Mouse (Mus musculus) midbrain, embryonic 15.5 days (tissue): ENCODE data around the gene Fbln2. TPM values are rescaled to one million over a fixed set of nuclear protein-coding genes. Genes with fewer than 3 reads are reported as not detected.

ENCODE experiments used
- ATAC-seq: fragments of 200-750 bp; cut with Nextera tagmentation; replicated peaks from 2 replicates; pipeline ENCODE4 v1.8.0; 2017; ENCODE audit warnings: moderate TSS enrichment
- H3K27ac ChIP-seq: fragments of 300-500 bp; sonication (generic); 2 replicates; pipeline ENCODE4 v1.5.1; 2015; ENCODE audit warnings: mild to moderate bottlenecking, inconsistent platforms
- H3K27me3 ChIP-seq: fragments of 300-500 bp; sonication (generic); replicated peaks from 2 replicates; pipeline ENCODE4 v1.6.1; 2015; ENCODE audit warnings: inconsistent platforms
- H3K36me3 ChIP-seq: fragments of 300-500 bp; sonication (generic); replicated peaks from 2 replicates; pipeline ENCODE4 v1.6.1; 2015; ENCODE audit warnings: inconsistent platforms
- H3K4me1 ChIP-seq: fragments of 300-500 bp; sonication (generic); 2 replicates; pipeline ENCODE4 v1.6.1; 2015; ENCODE audit warnings: inconsistent platforms
- H3K4me2 ChIP-seq: fragments of 300-500 bp; sonication (generic); 2 replicates; pipeline ENCODE4 v1.6.1; 2015; ENCODE audit warnings: inconsistent platforms, mild to moderate bottlenecking, moderate library complexity
- H3K4me3 ChIP-seq: fragments of 300-500 bp; sonication (generic); 2 replicates; pipeline ENCODE4 v1.5.1; 2015; ENCODE audit warnings: mild to moderate bottlenecking, inconsistent platforms
- H3K9ac ChIP-seq: fragments of 300-500 bp; sonication (generic); 2 replicates; pipeline ENCODE4 v1.6.1; 2015; ENCODE audit warnings: mild to moderate bottlenecking, inconsistent platforms
- H3K9me3 ChIP-seq: fragments of 300-500 bp; sonication (generic); 2 replicates; pipeline ENCODE4 v1.6.1; 2016; ENCODE audit warnings: inconsistent platforms
- WGBS: fragments of 180-500 bp; shearing (Covaris S2); methylation state at CpG from one replicate; pipeline ENCODE4 v1.1.7; 2015; ENCODE audit warnings: mixed read lengths; 5-methylcytosine and 5-hydroxymethylcytosine counted together
- polyA plus RNA-seq: library from polyadenylated mRNA; unstranded; fragments of >200 nt; fragmentation: Nextera tagmentation; extraction: Ambion mirVana; gene quantifications from 2 replicates; pipeline ENCODE4 v1.2.1, GENCODE M21; 2015

Fbln2 gene
- polyA plus RNA-seq, 1 experiment from 2014 or later: 15.1 TPM

- H3K9me3 ChIP-seq: no peaks in the 10 kb centered on the region
- 86% methylated on average over 3 of the region's 3 CpGs for WGBS
- H3K9ac ChIP-seq: no peak overlapping the region
- no peak overlapping the region for H3K27ac ChIP-seq
- no peaks in the 10 kb centered on the region for H3K27me3 ChIP-seq
- no peak overlapping the region for H3K4me2 ChIP-seq
- no peak for ATAC-seq
- no peaks in the 10 kb centered on the region for H3K36me3 ChIP-seq
- H3K4me1 ChIP-seq: no peaks in the 10 kb centered on the region
- H3K4me3 ChIP-seq: no peak overlapping the region
Observed at GRCm38 (mm10) chr6:91218871-91219270, 6.6 kb downstream of the Fbln2 start.

- no peak overlapping the region for H3K9ac ChIP-seq
- no peak overlapping the region for H3K4me2 ChIP-seq
- no peak overlapping the region for H3K4me3 ChIP-seq
- H3K9me3 ChIP-seq: no peaks in the 10 kb centered on the region
- H3K4me1 ChIP-seq: no peaks in the 10 kb centered on the region
- no peak overlapping the region for H3K27ac ChIP-seq
- no peaks in the 10 kb centered on the region for H3K36me3 ChIP-seq
- no peaks in the 10 kb centered on the region for H3K27me3 ChIP-seq
- ATAC-seq: no peak
Observed at GRCm38 (mm10) chr6:91220062-91220461, 7.8 kb downstream of the Fbln2 start.

GRCm38 (mm10) chr6:91221094-91221493, 8.8 kb downstream of the Fbln2 start:
- ATAC-seq: no peak
- 14% methylated on average over 3 of the region's 3 CpGs for WGBS

GRCm38 (mm10) chr6:91222694-91223346, 10.6 kb downstream of the Fbln2 start:
- ATAC-seq: no peak
- Histone ChIP-seq H3K27ac (no peak overlapping the region), H3K4me3 (no peak overlapping the region), H3K27me3 (no peaks in the 10 kb centered on the region), H3K9me3 (no peaks in the 10 kb centered on the region), H3K4me1 (no peaks in the 10 kb centered on the region), H3K36me3 (no peaks in the 10 kb centered on the region), H3K9ac (no peak overlapping the region), H3K4me2 (no peak overlapping the region)
- 78% methylated on average over 10 of the region's 10 CpGs for WGBS

More at GRCm38 (mm10) chr6:91221094-91221493, 8.8 kb downstream of the Fbln2 start:
- H3K9ac ChIP-seq: no peak overlapping the region
- no peaks in the 10 kb centered on the region for H3K27me3 ChIP-seq
- no peaks in the 10 kb centered on the region for H3K4me1 ChIP-seq
- no peak overlapping the region for H3K4me3 ChIP-seq
- H3K4me2 ChIP-seq: no peak overlapping the region
- H3K27ac ChIP-seq: no peak overlapping the region
- no peaks in the 10 kb centered on the region for H3K9me3 ChIP-seq
- H3K36me3 ChIP-seq: no peaks in the 10 kb centered on the region

GRCm38 (mm10) chr6:91224939-91225338, 12.7 kb downstream of the Fbln2 start:
- H3K4me1 ChIP-seq: no peaks in the 10 kb centered on the region
- WGBS: 86% methylated on average over 6 of the region's 6 CpGs
- H3K27me3 ChIP-seq: no peaks in the 10 kb centered on the region
- no peak overlapping the region for H3K9ac ChIP-seq
- no peak overlapping the region for H3K4me3 ChIP-seq
- no peak overlapping the region for H3K4me2 ChIP-seq
- no peak overlapping the region for H3K27ac ChIP-seq
- ATAC-seq: no peak
- no peaks in the 10 kb centered on the region for H3K9me3 ChIP-seq
- H3K36me3 ChIP-seq: no peaks in the 10 kb centered on the region

GRCm38 (mm10) chr6:91225346-91225745, 13.1 kb downstream of the Fbln2 start:
- H3K9ac ChIP-seq: no peak overlapping the region
- WGBS: 71% methylated on average over 4 of the region's 4 CpGs
- no peaks in the 10 kb centered on the region for H3K36me3 ChIP-seq
- H3K27ac ChIP-seq: no peak overlapping the region
- H3K4me1 ChIP-seq: no peaks in the 10 kb centered on the region
- no peak for ATAC-seq
- H3K4me3 ChIP-seq: no peak overlapping the region
- no peak overlapping the region for H3K4me2 ChIP-seq
- H3K9me3 ChIP-seq: no peaks in the 10 kb centered on the region
- H3K27me3 ChIP-seq: no peaks in the 10 kb centered on the region

- ATAC-seq: no peak
- H3K27ac ChIP-seq: no peak overlapping the region
- no peak overlapping the region for H3K4me3 ChIP-seq
- H3K9ac ChIP-seq: no peak overlapping the region
- no peaks in the 10 kb centered on the region for H3K27me3 ChIP-seq
- no peaks in the 10 kb centered on the region for H3K36me3 ChIP-seq
- H3K4me1 ChIP-seq: no peaks in the 10 kb centered on the region
- H3K9me3 ChIP-seq: no peaks in the 10 kb centered on the region
- no peak overlapping the region for H3K4me2 ChIP-seq
- 75% methylated on average over 1 of the region's 1 CpGs for WGBS
Observed at GRCm38 (mm10) chr6:91226058-91226457, 13.8 kb downstream of the Fbln2 start.

- Histone ChIP-seq H3K4me3 (no peak overlapping the region), H3K27ac (no peak overlapping the region), H3K4me2 (no peak overlapping the region), H3K27me3 (no peaks in the 10 kb centered on the region), H3K9me3 (no peaks in the 10 kb centered on the region), H3K4me1 (no peaks in the 10 kb centered on the region; the same call in 1 of the 2 replicates), H3K36me3 (no peaks in the 10 kb centered on the region), H3K9ac (no peak overlapping the region)
- WGBS: 66% methylated on average over 4 of the region's 4 CpGs
- ATAC-seq: no peak
Observed at GRCm38 (mm10) chr6:91228980-91229379, 16.7 kb downstream of the Fbln2 start.

- no peak overlapping the region for H3K9ac ChIP-seq
- 86% methylated on average over 5 of the region's 5 CpGs for WGBS
- no peak overlapping the region for H3K4me2 ChIP-seq
- H3K4me1 ChIP-seq: peaks cover 4% of the 10 kb centered on the region; the same call in 1 of the 2 replicates
- no peak overlapping the region for H3K4me3 ChIP-seq
- H3K27ac ChIP-seq: no peak overlapping the region
- H3K27me3 ChIP-seq: no peaks in the 10 kb centered on the region
- no peak for ATAC-seq
- H3K36me3 ChIP-seq: no peaks in the 10 kb centered on the region
- H3K9me3 ChIP-seq: no peaks in the 10 kb centered on the region
Observed at GRCm38 (mm10) chr6:91231000-91231399, 18.7 kb downstream of the Fbln2 start.

- Histone ChIP-seq H3K4me1 (peaks cover 9% of the 10 kb centered on the region; the same call in 1 of the 2 replicates), H3K9me3 (no peaks in the 10 kb centered on the region), H3K27ac (no peak overlapping the region), H3K4me2 (no peak overlapping the region), H3K36me3 (no peaks in the 10 kb centered on the region), H3K27me3 (no peaks in the 10 kb centered on the region), H3K4me3 (no peak overlapping the region), H3K9ac (no peak overlapping the region)
- WGBS: 77% methylated on average over 4 of the region's 4 CpGs
- no peak for ATAC-seq
Observed at GRCm38 (mm10) chr6:91231523-91231922, 19.3 kb downstream of the Fbln2 start.

- ATAC-seq: no peak; the same call in 1 of the 2 replicates
- Histone ChIP-seq H3K36me3 (no peaks in the 10 kb centered on the region), H3K9ac (no peak overlapping the region), H3K4me2 (no peak overlapping the region), H3K9me3 (no peaks in the 10 kb centered on the region), H3K27me3 (no peaks in the 10 kb centered on the region), H3K4me3 (no peak overlapping the region), H3K4me1 (peaks cover 10% of the 10 kb centered on the region; the same call in 1 of the 2 replicates), H3K27ac (no peak overlapping the region)
- WGBS: 81% methylated on average over 12 of the region's 12 CpGs
Observed at GRCm38 (mm10) chr6:91233011-91233410, 20.8 kb downstream of the Fbln2 start.

GRCm38 (mm10) chr6:91233424-91234015, 21.3 kb downstream of the Fbln2 start:
- WGBS: 56% methylated on average over 10 of the region's 10 CpGs

GRCm38 (mm10) chr6:91236006-91236405, 23.8 kb downstream of the Fbln2 start:
- H3K9me3 ChIP-seq: no peaks in the 10 kb centered on the region
- no peak for ATAC-seq
- no peak overlapping the region for H3K4me2 ChIP-seq
- H3K27me3 ChIP-seq: no peaks in the 10 kb centered on the region
- H3K9ac ChIP-seq: no peak overlapping the region
- H3K4me1 ChIP-seq: peaks cover 10% of the 10 kb centered on the region; the same call in 1 of the 2 replicates
- WGBS: 40% methylated on average over 11 of the region's 11 CpGs
- no peaks in the 10 kb centered on the region for H3K36me3 ChIP-seq
- H3K27ac ChIP-seq: no peak overlapping the region
- no peak overlapping the region for H3K4me3 ChIP-seq

More at GRCm38 (mm10) chr6:91233424-91234015, 21.3 kb downstream of the Fbln2 start:
- H3K27me3 ChIP-seq: no peaks in the 10 kb centered on the region
- no peak overlapping the region for H3K9ac ChIP-seq
- peaks cover 10% of the 10 kb centered on the region; the same call in 1 of the 2 replicates for H3K4me1 ChIP-seq
- no peak overlapping the region for H3K4me2 ChIP-seq
- no peak overlapping the region for H3K4me3 ChIP-seq
- H3K9me3 ChIP-seq: no peaks in the 10 kb centered on the region
- no peak overlapping the region for H3K27ac ChIP-seq
- no peak; the same call in 1 of the 2 replicates for ATAC-seq
- H3K36me3 ChIP-seq: no peaks in the 10 kb centered on the region
